Mouse (Mus musculus): Measurements from ENCODE around the gene Wt1.

DNA sequence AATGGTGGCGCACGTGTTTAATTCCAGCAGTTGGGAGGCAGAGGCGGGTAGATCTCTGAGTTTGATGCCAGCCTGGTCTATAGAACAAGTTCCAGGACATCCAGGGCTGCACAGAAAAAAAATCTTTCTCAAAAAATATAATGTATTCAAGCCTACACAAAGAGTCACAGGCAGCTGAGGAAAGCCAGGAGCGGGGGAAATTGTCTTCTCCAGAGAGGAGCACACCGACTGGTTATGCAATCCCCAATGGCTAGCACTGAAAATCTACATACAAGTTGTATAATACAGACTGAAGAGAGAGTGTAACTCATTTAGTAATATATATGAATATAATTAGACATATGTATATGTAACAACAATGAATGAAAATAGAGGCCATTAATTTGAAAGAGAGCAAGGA lies 25.2 kb downstream of the Wt1 start:
- TF ChIP-seq CTCF (IDR thresholded peaks at IDR 0.05; ENCODE audit: borderline replicate concordance, insufficient read depth, low read length) = no peak
- TF ChIP-seq POLR2A (IDR thresholded peaks at IDR 0.05; ENCODE audit: low read depth, low read length) = no peak
